Mouse (Mus musculus): Measurements from ENCODE around the gene Gad1.

- TF ChIP-seq CTCF (IDR thresholded peaks at IDR 0.05; ENCODE audit: extremely low read depth, insufficient read depth, insufficient read length, insufficient replicate concordance): no peak
- TF ChIP-seq POLR2A (IDR thresholded peaks at IDR 0.05; ENCODE audit: low read depth, low read length): no peak
Measured at GRCm38 (mm10) chr2:70565651-70566602, 13.1 kb downstream of the Gad1 start.
